Mouse (Mus musculus) common myeloid progenitor, adult 5-6 weeks (primary cell): Measurements from ENCODE around the gene Olfr99. TPM values are rescaled to one million over a fixed set of nuclear protein-coding genes. Genes with fewer than 3 reads are reported as not detected.
"Not testable (repeated sequence)": the region's sequence is repeated elsewhere in the genome, so short reads cannot be mapped to it uniquely, and the experiment has no call there.

Experiments
- ATAC-seq: replicated peaks from 2 replicates; pipeline ENCODE4 v1.8.0; 2016; ENCODE audit warnings: low read depth, mild to moderate bottlenecking, moderate TSS enrichment, inconsistent platforms; ENCODE audit not compliant: poor library complexity, severe bottlenecking
- total RNA-seq: library from RNA; stranded (forward); fragments of 200-1000, 187-1606 nt; gene quantifications from 2 replicates; pipeline ENCODE4 v1.2.3, GENCODE M21; 2017

Gene Olfr99
- 1.8 TPM in 1 of 2 replicates, not detected in the other for total RNA-seq

DNA sequence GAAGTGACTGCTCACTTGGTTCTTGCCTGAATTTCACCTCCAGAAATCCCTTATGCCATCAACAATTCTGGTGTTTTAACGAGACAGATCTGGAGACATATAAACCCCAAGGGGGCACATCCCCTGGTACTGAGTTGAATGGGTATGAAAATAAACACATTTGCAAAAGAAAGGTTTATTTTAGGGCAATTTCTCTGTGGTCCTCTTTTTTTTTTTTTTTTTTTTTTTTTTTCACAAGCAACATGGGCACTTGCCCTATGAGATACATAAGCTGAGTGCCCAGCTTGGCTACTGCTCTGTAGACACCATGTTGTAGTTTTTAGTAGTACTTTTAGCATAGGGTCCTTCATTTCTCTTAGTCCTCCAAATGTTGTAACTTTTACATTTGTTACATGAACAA lies at the start of gene Olfr99:
Olfr99 (minus strand) TSS at position 101 of the 400 bp plus-strand sequence.
- ATAC-seq, result no peak

DNA sequence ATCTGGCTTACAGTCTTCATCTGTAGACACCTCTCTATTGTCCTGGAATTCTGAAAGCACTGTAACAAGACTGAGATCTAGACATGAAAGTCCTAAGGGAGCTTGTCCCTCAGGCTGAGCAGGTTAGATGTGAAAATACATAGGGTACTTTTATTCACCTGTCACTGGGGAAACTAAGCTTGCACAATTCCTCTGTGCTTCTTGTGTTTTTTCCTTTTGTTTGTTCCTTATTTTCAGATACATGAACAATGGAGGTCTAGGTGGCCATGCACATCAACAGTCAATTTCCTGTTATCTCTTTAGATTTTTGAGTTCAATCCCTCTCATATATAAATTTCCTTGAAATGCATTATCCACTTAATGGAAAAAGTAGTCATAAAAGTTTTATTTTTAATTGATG lies 33.7 kb upstream of the Olfr99 start, which contains the start of gene Olfr102:
Olfr102 (minus strand) TSS at position 101 of the 400 bp plus-strand sequence.
- ATAC-seq, result no peak

DNA sequence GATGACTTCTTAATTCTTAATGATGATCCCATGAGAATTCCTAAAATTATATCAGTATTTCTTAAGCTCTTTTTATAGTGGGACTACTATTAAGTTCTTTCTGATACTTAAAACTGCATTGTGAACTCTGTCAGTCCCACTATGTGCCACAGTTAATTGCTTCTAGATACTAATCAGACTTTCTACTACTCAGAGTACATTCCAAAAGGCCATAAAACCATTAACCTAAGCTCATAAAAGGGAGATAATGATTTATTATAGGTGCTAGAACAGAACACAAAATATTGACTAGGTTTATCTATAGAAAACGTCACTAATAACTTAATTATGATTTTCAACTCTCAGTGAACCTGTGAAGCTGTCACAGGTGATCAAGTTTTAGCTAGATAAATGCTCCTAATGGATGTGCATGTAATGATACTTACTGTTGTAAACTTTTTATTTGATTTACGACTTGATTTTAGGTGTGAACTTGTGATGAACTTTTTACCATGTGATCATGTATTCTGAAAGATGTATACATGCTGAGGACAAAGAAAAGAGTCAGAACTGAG lies 27.0 kb upstream of the Olfr99 start:
- no peak for ATAC-seq

DNA sequence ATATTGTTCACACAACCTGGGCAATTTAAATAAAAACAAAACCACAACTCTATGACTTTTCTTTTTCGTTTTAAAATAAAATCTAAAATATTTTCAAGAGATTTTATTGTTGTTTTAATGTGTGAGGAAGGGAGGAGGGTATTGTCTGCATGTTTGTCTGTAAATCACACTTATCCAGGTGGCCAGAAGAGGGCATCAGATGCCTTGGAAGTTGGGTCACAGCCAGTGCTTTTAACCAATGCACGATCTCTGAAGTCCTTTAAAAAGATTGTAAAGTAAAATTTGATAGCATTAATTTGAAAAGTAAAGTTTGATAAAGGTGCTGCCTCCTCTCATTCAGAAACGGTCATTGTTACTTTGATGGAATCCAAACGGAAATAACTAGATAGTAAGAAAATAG lies 25.2 kb upstream of the Olfr99 start:
- no peak for ATAC-seq

DNA sequence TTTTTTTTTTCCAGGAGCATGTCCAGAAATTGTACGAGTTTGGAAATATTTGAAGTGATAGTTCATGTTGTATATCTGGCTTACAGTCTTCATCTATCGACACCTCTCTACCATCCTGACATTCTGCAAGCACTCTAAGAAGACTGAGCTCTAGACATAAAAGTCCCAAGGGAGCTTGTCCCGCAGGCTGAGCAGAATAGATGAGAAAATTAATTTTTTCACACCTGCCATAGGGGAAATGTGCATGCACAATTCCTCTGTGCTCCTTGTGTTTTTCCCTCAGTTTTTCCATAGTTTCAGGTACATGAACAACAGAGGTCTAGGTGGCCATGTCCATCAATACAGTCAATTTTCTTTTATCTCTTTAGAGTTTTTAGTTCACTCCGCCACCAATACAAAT lies 21.0 kb upstream of the Olfr99 start, which contains the start of gene Olfr101:
Olfr101 (minus strand) TSS at position 101 of the 400 bp plus-strand sequence.
- ATAC-seq, result no peak

DNA sequence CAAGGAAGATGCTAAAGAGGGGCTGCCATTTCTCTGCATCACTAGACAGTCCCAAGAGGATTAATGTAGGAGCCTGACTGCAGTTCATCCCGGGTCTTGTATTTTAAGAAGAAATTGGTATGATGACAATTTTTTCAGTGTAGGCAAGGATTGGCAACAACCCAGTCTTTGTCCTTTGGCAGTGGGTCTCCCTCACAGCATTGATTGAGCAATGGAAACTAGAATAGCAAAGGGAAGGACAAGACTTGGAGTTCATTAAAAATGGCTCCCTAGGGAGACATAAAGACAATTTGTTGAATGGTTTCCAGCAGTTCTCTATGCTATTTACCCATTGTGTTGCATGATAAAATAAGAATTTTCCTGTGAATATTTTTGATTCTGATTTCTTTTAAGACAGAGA lies 2.9 kb downstream of the Olfr99 start:
- no peak for ATAC-seq

DNA sequence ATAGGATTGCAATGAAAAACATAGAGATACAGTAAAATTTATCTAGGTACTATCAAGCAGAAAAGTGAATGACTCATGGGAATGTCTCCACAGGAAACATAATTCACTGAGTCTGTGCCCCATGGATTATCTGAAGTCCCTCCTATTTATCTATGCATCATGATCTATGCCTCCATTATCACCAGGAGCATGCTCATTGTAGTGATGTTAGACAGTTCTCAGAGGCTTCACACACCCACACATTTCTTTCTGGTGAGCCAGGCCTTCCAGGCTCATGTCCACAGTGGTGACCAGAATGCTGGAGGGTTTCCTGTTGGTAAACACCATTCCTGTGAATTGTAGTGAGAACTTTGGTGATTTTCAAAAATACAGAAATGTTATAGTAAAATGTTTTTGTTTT lies 6.7 kb downstream of the Olfr99 start:
- ATAC-seq, result no peak

DNA sequence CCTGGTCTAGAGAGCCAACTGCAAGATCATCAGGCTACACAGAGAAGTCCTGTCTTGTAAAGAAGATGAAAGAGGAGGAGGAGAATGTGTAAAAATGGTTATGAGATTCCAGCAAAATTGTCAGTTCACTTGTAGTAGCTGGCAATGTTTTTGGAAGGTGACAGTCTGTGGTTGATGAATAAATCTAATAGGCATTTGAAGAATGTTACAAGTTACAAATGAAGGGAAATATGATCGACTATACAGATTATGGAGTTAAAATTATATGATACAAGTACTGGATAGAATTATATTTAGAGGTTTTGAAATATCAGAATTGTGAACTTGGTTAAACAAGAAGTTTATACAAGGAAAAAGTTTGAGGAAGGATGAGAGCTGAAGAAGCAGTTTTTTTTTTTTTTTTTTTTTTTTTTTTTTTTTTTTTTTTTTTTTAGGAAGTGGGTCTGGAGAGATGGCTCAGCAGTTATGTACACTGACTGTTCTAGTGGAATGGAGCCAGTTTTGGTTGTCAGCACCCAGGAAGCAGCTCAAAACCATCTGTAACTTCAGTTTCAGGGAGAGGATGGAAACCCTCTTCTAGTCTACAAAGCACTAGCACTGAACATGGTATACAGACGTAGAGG lies 7.5 kb downstream of the Olfr99 start:
- no peak for ATAC-seq

DNA sequence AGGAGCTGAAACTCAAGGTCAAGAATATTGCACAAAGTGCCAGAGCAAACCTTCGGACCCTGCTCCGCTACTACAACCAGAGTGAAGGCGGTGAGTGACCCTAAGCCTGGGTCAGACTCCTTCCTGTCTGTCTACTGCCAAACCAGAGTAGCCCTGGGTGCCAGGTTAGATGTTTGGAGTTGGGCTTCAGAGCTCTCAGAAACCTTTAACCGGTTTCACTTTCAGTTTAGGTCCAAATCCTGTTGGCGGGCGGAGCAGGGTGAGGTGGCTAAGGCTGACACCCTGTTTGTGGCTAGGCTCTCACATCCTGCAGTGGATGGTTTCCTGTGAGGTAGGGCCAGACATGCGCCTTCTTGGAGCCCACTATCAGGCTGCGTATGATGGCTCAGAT lies 12.6 kb downstream of the Olfr99 start:
- peak; percentile 88 for ATAC-seq

DNA sequence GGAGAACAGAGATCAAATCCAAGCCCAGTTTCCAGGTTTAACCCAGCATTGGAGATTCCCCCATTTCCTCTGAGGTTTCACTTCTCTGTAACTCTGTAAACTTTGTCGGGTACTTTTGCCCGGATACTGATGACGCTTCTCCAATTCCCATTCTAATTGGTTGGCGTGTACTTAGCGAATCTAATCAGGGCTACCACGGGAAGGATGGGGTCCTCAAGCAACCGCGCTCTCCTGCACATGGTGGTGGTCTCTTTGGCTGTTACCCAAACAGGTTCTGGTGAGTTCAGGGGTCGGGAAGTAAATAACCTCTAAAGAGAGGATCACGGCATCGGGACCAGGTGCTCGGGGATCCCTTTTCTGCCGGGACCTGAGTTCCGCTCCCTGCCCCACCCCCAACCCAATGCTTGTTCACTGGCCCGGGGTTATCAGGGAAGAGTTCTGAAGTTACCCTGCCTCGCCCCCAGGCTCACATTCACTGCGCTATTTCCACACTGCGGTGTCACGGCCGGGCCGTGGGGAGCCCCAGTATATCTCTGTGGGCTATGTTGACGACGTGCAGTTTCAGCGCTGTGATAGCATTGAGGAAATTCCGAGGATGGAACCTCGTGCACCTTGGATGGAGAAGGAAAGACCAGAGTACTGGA lies 13.1 kb downstream of the Olfr99 start, which contains the start of gene H2-M3:
H2-M3 (plus strand) TSS at position 163 of the 644 bp plus-strand sequence.
- peak; percentile 89 for ATAC-seq

DNA sequence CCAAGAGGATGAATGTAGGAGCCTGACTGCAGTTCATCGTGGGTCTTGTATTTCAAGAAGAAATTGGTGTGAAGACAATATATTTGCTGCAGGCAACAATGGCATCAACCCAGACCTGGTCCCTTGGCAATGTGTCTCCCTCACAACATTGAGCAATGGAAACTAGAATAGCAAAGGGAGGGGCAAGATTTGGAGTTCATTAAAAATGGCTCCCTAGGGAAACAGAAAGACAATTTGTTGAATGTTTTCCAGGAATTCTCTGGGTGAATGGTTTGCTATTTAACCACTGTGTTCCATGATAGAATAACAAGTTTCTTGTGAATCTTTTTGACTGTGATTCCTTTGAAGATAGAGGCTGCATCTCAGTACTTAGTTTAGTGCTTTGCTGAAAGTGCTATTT lies 19.6 kb downstream of the Olfr99 start, which contains the start of gene Olfr98:
Olfr98 (minus strand) TSS at position 124 of the 400 bp plus-strand sequence.
- ATAC-seq, result no peak

DNA sequence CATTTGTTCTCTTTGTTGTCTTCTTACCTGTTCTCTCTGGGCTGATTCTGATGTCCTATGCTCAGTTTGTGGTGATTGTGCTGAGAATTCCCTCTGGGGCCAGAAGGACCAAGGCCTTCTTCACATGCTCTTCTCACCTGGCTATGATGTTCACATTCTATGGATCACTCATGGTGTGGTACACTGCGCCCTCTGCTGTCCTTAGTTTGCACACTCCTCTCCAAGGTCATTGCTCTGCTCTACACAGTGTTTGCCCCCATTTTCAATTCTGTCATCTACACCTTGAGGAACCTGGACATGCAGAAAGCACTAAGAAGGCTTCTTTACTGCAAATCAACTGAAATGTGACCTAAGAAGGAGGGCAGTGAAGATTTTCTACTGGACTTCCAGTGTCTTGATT lies 32.7 kb downstream of the Olfr99 start:
- ATAC-seq, result peak; percentile 87

DNA sequence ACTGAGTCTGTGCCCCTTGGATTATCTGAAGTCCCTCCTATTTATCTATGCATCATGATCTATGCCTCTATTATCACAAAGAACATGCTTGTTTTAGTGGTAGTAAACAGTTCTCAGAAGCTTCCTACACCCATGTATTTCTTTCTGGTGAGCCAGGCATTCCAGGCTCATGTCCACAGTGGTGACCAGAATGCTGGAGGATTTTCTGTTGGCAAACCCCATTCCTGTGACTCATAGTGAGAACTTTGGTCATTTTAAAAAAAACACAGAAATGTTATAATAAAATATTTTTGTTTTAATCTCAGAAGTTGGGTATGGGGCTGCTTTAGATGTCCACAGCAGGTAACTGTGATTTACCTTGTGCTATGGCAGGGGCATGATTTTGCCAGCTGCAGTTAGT lies 33.8 kb downstream of the Olfr99 start:
- ATAC-seq, result no peak

DNA sequence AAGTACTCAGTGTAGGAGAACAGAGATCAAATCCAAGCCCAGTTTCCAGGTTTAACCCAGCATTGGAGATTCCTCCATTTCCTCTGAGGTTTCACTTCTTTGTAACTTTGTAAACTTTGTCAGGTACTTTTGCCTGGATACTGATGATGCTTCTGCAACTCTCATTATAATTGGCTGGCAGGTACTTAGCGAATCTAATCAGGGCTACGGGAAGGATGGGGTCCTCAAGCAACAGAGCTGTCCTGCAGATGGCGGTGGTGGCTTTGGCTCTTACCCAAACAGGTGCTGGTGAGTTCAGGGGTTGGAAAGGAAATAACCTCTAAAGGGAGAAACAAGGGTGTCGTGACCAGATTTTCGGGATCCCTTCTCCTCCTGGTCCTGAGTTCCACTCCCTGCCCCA lies 36.5 kb downstream of the Olfr99 start:
- peak; percentile 96 for ATAC-seq

DNA sequence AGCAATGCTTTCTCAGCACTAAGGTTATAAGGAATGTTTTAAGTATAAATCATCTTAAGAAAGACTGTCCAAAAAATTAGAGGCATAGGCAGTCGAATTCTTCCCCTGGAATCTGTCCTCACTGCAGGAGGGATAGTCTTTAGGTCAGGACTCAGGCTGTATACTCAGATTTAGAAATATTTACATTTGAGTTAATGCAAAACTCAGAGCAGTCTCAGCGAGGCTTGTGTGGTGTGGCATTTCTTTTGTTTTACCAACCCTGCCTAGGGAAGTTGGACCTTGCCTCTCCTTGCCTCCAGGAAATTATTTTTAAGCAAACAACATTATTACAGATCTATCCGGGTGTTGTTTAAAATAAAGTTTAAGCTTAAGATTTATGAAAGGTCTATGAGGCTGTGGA lies 41.1 kb downstream of the Olfr99 start:
- ATAC-seq, result no peak

DNA sequence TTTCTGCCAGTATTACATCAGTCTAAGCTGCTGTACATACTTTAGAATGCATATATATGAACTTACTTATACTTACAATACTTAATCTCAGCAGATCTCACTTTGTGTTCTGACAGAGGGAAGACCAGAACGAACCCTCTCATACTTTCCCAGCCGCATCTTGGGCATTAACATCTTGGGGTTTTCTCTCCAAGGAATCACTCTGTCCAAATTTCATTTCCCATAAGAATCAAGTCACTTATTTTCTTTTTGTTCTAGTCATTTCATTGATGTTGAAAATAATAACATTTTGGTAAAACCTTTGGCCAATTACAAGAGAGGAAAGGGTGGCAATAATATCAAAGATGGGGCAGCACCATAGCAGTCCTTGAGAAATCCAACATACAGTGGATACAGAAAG lies 46.0 kb downstream of the Olfr99 start, which contains the start of gene Olfr97:
Olfr97 (minus strand) TSS at position 101 of the 400 bp plus-strand sequence.
- ATAC-seq, result not testable (repeated sequence)

Other genes starting within 250 kb of the Olfr99 start
- 1.3 and 3.5 TPM in 2 replicates for gene Gabbr1, start 237.5 kb downstream of the Olfr99 start, total RNA-seq
- gene Olfr90, start 195.0 kb downstream of the Olfr99 start, total RNA-seq, result not detected in 2 replicates
- not detected in 2 replicates for gene Olfr91, start 185.2 kb downstream of the Olfr99 start, total RNA-seq
- gene Olfr92, start 163.4 kb downstream of the Olfr99 start, total RNA-seq, result not detected in 2 replicates
- gene Olfr93, start 122.0 kb downstream of the Olfr99 start, total RNA-seq, result not detected in 2 replicates
- gene Ubd, start 89.6 kb downstream of the Olfr99 start, total RNA-seq, result 0.24 TPM in 1 of 2 replicates, not detected in the other
- not detected in 2 replicates for gene Olfr94, start 82.5 kb downstream of the Olfr99 start, total RNA-seq
- gene Olfr95, start 70.3 kb downstream of the Olfr99 start, total RNA-seq, result not detected in 2 replicates
- gene Olfr96, start 63.3 kb downstream of the Olfr99 start, total RNA-seq, result not detected in 2 replicates
- not detected in 2 replicates for gene Olfr97, start 46.1 kb downstream of the Olfr99 start, total RNA-seq
- gene Olfr98, start 19.7 kb downstream of the Olfr99 start, total RNA-seq, result not detected in 2 replicates
- 20.5 and 23.4 TPM in 2 replicates for gene H2-M3, start 13.2 kb downstream of the Olfr99 start, total RNA-seq
- not detected in 2 replicates for gene Olfr101, start 20.9 kb upstream of the Olfr99 start, total RNA-seq
- gene Olfr102, start 33.6 kb upstream of the Olfr99 start, total RNA-seq, result not detected in 2 replicates
- not detected in 2 replicates for gene Olfr103, start 56.2 kb upstream of the Olfr99 start, total RNA-seq
- not detected in 2 replicates for gene Olfr104-ps, start 76.1 kb upstream of the Olfr99 start, total RNA-seq
- not detected in 2 replicates for gene Olfr105-ps, start 95.6 kb upstream of the Olfr99 start, total RNA-seq
- gene Olfr106-ps, start 106.9 kb upstream of the Olfr99 start, total RNA-seq, result not detected in 2 replicates
- not detected in 2 replicates for gene Olfr107, start 115.8 kb upstream of the Olfr99 start, total RNA-seq
- not detected in 2 replicates for gene Olfr108, start 162.0 kb upstream of the Olfr99 start, total RNA-seq
- not detected in 2 replicates for gene Olfr109, start 175.5 kb upstream of the Olfr99 start, total RNA-seq
- gene H2-M2, start 200.1 kb upstream of the Olfr99 start, total RNA-seq, result not detected in 2 replicates
- not detected in 2 replicates for gene Olfr110, start 209.0 kb upstream of the Olfr99 start, total RNA-seq
- gene Olfr111, start 224.6 kb upstream of the Olfr99 start, total RNA-seq, result not detected in 2 replicates